Mouse (Mus musculus) C2C12 (cell line): Measurements from ENCODE around the gene 3110009E18Rik.

Experiments used
- CTCF ChIP-seq: IDR thresholded peaks from one replicate; pipeline ENCODE4 v1.5.1; 2011; ENCODE audit not compliant: control insufficient read depth, insufficient read depth, insufficient read length
- MAX ChIP-seq: IDR thresholded peaks from one replicate; pipeline ENCODE4 v1.6.1; 2011; ENCODE audit warnings: mild to moderate bottlenecking, control low read depth
- MYOD1 ChIP-seq: IDR thresholded peaks from one replicate; pipeline ENCODE4 v1.6.1; 2011; ENCODE audit warnings: low read depth; ENCODE audit not compliant: control insufficient read depth, insufficient read length
- USF1 ChIP-seq: IDR thresholded peaks from one replicate; pipeline ENCODE4 v1.6.1; 2011; ENCODE audit warnings: low read depth, mild to moderate bottlenecking, control low read depth, moderate library complexity

GRCm38 (mm10) chr1:120171819-120172521 lies 51.0 kb downstream of the 3110009E18Rik start:
- TF ChIP-seq CTCF = no peak
- TF ChIP-seq MYOD1 = no peak
- TF ChIP-seq MAX = no peak
- no peak for TF ChIP-seq USF1
